Mouse (Mus musculus) mouse trophoblast stem cell (cell line): Measurements from ENCODE around the gene Ccdc69.

Experiments used
- in situ Hi-C, 2 experiments: fragments of 300-500 bp; cut with MseI, MboI; formaldehyde crosslinking; loops; 2 replicates in 1 of 2; 3 replicates in 1 of 2; pipeline ENCODE4 v1.15.1; 2025

Gene Ccdc69

DNA sequence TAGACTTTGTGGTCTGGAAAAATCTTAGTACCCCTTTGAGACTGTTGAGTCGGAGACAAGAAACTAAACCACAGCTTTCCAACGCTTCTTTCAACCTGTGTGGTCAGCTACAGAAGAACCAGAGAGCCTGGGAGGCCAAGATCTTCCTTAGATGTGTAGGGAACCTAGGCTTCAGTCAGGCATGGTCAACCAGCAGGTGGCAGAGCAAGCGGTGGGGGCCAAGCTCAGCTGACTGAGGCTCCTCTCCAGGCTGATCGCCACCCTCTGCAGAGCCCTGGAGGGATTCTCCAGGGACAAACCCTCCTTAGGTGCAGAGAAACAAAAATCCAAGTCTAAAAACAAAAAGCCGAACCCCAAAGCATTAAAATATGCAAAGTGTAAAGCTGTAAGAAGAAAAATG is 31.3 kb downstream of the Ccdc69 start:
- in situ Hi-C loops = no loop called here

DNA sequence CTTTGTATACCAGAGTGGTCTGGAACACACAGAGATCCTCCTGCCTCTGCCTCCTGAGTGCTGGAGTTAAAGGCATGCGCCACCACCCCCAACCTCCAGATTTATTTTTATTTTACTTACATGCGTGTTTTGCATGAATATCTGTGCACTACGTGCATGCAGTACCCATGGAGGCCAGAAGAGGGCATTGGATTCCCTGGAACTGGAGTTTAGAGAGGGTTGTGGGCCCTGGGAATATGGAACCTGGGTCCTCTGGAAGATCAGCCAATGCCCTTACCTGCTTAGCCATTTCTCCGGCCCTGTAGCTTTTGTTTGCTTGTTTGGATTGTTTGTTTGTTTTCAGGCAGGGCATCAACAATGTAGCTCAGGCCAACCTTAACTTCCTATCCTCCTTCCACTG is 36.6 kb downstream of the Ccdc69 start:
- in situ Hi-C loops = loop anchor here (5.0 kb wide), 3 partner anchors 44 to 116 kb away; no protein-coding TSS in a partner anchor

DNA sequence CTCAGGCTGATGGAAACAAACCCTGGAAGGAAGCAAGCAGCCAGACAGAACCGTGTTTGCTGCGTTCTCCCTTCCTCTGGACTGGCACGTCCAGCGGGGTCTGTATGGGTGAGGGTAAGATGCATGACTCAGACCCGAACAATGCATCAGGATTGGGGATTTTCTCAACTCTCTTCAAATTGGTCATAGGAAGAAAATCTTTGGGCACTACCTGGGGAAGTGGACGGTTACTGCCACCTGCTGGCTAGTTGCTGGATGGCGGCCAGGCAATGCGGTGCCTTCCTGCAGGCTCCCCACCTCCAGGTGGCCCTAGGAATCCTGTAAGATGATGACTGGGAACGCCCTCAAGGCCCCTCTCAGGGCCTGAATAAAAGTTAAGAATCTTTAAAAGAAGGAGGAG is 38.3 kb downstream of the Ccdc69 start:
- in situ Hi-C loops = loop anchor here in 1 of 2 experiments (5.0 kb wide), 1 partner anchor 37 kb away; no protein-coding TSS in a partner anchor

DNA sequence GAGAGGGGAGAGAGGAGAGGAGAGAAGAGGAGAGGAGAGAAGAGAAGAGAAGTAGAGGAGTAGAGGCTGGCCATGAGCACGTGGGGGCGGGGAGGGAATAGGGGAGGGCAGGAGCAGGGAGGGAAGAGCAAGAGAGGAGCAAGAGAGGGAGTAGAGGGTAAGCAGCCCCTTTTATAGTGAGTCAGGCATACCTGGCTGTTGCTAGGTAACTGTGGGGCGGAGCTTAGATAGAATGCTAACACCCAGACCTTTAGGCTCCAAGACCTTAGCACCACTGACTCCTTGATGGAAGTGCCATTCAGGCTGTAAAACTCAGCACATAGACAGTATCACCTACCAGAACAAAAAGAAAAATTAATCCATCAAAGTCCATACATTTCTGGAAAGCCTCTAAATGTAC is 41.3 kb downstream of the Ccdc69 start:
- in situ Hi-C loops = loop anchor here in 1 of 2 experiments (5.0 kb wide), 1 partner anchor 34 kb away; no protein-coding TSS in a partner anchor

DNA sequence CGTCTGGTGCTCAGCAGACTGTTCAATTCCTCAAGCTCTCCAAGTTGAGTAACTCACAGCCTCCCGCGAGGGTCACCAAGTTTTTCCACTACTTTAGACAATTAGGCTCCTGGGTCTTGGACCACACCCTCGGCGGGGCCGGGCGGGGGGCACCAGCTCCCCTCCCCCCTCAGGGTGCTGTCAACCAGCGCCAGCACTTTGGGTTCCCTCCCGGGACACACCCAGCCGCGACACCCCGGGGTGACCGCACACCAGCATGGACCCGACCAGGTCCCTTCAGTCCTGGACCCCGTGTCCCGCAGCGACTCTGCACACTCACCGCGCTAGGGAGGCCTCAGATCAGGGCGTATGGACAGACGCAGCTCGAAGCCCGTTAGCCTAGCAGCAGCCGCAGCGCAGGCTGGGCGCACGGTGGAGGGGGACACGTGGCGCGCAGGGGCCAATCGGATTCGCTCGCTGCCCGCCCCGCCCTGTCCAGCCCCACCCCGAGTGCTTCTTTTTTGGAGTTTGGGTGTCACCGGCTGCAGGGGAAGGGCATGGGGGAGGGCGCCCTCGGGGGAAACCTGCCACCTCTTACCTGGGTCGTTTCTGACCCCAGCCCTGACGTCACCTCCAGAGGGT is 44.8 kb downstream of the Ccdc69 start, which contains the start of gene Anxa6:
Gene Anxa6 (minus strand): TSS at position 406 of the 621 bp plus-strand sequence.
- in situ Hi-C loops = no loop called here

DNA sequence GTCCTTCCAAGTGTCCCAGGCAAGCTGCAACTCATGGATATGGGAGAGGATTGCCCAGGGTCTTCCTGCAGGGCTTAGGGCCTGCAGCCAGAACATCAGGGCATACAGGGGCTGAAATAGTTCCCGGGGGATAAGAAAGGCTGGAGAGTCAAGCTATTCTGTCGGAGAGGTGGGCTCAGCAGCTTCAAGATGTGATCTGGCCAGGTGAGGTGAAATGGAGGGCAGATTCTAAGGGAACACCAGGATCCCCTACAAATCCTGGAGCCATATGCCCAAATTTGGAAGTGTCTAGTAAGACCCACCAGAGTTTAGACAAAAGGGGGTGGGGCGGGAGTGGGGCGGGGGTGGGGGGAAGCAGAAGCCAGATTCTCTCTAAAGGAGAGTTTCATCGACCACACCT is 45.6 kb downstream of the Ccdc69 start:
- in situ Hi-C loops = no loop called here

DNA sequence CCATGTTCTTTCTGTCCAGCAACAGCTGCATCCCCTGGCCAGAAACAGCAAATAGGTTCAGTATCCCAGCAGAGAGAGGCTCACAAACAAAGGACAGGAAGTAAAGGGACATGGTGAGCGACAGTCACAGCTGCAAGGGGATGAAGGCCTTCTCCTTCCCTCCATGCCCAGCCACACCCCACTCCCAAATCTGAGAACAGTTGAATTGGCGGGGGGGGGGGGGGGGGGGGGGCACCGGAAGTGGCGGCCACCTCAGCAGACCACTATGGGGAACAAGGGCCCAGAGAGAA is 46.0 kb downstream of the Ccdc69 start:
- in situ Hi-C loops = no loop called here

DNA sequence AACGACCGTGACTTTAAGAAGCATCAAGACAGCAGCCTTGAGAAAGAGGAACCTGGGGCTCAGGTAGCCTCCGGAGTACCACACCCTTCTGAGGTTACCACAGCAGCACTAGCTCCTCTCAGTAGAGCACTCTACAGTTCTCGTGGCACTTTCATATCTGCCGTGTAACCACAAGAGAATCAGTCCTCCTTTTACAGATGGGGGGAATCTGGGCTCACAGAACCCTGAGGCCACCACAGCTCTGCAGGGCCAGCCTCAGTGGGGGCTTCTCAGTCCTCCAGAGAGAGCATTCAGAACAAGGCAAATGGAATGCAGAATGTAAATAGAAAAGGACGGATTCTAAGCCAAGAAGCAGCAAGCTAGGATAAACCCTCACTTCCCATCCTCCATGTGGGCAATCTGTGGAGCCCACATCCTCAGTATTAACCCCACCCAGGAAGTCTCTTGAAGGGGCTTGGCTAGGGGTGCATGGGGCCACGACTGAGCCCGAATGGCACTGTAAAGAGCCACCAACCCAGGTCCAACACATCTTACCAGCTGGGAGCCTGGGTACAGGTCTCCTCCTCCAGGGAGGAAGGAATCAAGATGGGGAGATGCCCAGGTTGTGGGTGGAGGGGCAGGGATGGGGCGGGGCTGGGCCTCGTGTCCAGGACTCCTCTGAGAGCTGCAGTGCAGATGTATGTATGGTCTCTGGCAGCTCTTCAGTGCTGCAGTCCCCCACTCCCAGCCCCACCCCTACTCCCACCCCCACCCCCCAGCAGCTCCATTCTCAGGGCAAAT is 46.5 kb downstream of the Ccdc69 start:
- in situ Hi-C loops = no loop called here

DNA sequence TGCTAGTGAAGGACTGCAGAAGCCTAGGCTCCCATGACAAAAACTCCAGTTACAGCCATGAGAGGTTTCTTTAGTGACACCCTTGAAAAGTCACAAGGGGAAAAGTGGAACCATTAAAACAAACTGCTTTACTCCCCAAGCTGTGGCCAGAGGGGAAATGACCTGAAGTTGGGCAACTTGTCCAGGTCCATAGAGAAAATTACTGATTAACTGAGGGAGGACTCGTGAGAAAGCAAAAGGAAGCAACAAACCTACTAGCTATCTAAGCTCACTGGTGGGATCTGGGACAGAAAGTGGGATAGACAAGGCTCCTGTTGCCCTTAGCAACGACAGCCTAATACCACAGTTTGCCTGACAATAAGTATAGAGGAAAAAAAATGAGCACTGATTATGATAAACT is 49.4 kb downstream of the Ccdc69 start:
- in situ Hi-C loops = no loop called here

DNA sequence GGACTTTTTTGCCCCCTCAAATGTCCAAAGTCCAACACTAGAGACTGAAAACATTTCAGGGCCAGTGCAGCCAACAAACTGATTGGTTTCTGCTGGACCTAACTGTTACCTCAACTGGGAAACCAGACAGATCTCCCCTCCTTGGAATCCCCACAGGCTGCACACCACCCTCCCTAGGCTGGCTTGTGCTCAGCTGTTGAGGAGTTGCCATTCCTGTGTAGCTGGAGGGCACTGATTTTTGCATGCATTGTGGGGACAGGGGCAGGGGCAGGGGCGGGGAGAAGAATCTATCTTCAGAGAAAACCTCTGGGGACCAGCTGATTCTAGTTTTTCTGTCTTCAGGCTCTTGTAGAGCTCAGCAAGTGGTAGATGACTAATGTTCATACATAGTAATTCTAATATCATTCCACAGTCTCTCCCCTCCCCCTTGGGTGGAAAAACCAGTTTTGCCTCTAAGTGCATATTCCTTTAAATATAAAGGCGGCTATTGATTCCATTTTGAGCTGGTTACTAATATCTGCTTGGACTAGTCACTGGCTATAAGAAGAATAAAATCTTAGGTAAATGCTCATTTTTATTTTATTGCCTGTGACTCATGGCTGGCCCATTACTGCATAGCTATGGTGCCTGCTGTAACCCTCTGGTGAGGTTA is 50.6 kb downstream of the Ccdc69 start:
- in situ Hi-C loops = no loop called here

DNA sequence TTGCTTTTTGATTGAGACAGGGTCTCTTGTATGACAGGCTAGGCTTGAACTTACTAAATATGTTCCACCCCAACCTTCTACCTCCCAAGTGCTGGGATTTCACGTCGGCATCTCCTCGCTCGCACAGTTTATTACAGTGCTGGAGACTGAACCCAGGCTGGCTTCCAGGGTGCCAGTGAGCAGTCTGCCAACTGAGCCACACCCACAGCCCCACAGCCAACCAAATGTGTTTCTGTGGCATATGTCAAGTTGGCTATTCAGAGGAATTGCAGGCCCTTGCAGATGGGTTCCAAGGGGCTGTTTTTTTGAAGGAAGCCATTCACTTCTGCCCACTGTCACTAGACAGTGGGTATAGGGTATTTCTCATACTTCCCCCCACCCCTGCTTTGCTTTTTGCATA is 52.0 kb downstream of the Ccdc69 start:
- in situ Hi-C loops = no loop called here

DNA sequence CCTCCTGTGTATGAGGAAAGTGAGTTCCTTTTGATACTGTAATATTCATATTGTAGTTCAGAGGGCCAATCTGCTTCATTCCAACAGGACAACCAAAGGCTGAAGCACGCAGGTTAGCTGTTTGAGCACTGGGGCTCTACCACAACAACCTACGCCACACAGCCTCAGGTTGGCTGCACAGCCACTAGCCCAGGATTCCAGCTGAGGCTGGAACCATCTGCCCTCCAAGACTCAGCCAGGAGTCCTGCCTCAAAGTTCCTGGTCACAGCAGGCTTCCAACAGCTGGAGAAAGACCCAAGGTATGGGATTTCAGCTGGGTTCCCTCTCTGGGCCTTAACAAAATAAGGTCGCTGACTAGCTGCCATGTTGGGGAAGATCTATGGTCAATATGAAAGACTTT is 54.3 kb downstream of the Ccdc69 start:
- in situ Hi-C loops = no loop called here

DNA sequence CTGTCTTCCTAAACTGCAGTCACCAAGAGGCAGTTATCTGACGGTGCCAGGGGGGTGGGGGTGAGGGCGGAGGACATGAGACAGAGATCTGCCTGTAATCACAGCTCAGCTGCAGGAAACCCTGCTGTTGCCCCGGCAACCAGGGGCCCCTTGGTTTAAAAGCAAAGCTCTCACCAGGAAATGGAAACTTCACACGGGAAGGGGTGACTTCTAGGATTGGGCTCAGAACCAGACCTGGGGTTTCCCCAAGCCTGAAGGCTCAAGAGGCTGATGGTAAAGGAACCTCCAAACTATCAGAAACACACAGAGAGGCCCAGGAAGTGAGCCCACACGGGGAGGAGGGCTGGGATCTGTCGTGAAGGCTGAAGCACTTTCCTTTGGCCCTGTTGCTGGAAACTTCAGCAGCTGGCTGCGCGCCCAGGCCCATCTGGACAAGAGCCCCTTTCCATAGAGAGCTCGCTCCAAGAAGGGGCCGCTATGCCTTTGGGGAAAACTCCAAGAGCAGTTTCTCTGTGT is 54.8 kb downstream of the Ccdc69 start:
- in situ Hi-C loops = no loop called here

DNA sequence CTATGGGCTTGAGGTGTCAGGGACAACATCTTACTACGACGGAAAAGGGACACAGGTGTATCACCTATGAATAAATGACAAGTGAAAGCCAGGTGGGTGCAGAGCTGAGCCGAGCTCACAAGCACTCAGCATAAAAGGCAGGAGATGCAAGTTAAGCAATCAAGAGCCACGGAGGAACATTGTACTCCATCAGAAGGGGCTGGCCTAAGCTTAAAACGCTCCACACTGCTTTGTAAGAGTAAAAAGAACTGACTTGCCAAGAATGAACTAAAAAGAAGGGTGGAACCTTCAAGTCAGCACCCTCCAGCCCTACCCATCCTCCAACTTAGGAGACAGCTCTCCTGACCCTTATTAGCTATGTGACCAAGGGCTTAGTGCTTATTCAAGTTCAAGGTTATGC is 55.4 kb downstream of the Ccdc69 start:
- in situ Hi-C loops = no loop called here

DNA sequence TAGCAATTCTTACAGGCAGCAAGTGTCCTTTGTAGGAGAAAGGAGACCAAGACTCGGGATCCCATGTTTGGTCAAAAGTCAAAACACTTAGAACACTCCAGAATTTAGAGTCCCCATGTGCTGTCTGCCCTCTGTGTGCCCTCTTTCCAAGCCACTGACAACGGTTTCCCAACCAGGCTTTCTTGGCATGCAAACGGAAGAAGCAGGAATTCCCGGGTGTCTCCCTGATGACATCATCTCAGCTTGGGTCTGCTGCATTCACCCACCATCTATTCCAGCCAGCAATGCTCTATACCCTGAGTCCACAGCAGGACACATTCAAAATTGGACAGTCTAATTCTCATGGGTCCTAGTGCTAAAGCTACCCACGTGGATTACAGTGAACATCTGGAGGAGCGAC is 56.1 kb downstream of the Ccdc69 start:
- in situ Hi-C loops = no loop called here

DNA sequence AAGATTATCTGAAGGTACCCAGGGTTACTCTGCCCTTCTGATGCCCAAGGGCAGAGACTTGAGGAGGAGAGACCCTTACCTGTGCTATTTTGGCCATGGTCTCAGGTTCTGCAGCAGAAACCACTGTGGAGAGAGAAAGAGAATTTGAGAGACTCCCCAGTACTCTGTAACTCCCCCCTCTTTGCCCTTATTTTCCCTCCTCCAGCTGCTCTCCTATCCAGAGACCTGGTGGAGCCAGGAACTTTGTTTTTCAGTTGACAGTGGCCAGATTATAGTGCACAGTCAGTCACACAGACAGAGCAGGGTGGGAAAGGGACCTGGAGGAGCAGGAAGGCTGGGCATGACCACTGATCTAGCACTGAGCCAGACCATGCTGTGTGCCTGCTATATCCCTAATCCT is 56.5 kb downstream of the Ccdc69 start:
- in situ Hi-C loops = no loop called here

DNA sequence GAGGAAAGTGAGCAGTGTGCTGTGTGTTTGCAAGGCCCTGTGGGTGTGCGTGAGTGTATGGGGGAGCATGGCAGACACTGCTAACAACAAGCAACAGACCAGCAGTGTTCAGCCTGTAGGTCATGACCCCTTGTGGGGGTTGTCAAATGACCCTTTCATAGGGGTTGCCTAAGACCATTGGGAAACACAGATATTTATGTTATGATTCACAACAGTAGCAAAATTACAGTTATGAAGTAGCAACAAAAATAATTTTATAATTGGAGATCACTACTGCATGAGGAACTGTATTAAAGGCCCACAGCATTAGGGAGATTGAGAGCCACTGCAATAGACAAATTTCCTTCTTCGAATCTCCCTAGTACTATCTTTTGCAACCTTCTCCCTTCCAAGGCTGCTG is 58.2 kb downstream of the Ccdc69 start:
- in situ Hi-C loops = no loop called here

DNA sequence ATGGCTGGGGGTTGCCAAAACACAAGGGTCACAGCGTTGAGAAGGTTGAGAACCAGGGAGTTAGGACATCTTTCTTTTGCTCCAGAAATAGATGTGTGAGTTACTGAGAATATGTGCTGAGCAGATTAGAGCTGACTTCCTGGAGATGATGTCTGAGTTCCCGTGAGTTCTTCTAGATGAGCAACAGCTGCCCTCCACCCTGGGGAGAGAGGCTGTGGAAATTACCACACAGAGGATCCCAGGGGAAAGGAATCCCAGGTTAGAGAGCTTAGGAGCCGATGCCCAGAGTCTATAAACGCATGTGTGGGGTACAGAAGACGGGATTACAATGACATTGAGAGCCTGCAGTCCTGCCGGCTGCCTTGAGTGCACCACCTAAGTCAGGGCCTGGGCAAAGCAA is 59.9 kb downstream of the Ccdc69 start:
- in situ Hi-C loops = no loop called here

DNA sequence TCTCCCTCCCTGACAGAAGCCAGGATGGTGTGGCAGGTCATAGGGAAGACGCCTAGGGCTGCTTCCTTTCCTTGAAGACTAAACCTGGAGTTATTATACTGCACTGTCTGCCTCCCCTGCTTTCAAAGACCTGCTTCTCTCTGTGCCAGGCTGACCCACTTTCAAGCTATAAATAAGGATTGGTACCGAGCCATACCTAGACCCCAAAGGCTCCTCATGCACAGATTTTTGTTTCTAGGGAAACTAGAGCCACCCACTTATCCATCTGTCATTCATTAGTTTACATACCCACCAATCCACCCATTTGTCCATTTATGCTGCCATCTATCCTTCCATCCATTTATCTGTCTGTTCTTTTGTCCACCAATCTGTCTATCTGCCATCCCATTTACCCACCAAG is 60.7 kb downstream of the Ccdc69 start:
- in situ Hi-C loops = no loop called here

DNA sequence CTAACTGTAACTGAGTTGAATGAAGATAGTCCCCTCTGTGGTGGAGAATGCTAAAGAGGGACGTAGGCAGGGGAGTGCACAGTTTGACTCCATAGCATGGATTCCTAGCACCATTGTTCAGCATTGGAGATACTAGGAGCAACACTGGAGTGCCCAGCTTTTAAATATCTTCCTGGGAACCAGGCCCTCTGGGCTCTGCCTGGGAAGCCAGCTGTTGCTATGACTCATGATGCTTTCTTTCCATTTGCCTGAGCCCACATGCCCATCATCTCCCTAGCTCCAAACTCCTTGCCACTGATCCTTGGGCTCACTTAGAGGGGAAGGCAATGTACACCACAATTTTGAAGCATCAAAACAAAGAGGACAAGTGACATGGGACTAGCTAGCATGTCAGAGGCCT is 61.2 kb downstream of the Ccdc69 start:
- in situ Hi-C loops = no loop called here

DNA sequence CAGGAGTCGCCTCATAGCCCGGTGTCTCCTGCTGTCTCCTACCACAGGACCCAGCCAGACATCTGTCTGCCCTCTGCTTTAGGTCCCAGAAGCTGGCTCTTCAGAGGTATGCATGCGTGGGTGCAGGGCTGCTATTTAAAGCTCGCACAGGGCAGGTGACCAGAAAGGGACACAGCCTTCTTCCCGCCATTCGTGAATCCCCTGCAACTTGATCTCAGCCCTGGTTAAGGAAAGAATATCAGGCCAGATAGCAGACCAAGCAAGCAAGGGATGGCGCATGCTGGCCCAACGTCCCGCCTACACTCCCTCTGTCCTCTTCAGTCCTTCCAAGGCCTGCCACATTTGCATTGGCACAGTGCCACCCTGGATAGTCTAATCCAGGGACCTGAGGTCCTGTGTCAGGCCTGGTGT is 62.1 kb downstream of the Ccdc69 start:
- in situ Hi-C loops = no loop called here

DNA sequence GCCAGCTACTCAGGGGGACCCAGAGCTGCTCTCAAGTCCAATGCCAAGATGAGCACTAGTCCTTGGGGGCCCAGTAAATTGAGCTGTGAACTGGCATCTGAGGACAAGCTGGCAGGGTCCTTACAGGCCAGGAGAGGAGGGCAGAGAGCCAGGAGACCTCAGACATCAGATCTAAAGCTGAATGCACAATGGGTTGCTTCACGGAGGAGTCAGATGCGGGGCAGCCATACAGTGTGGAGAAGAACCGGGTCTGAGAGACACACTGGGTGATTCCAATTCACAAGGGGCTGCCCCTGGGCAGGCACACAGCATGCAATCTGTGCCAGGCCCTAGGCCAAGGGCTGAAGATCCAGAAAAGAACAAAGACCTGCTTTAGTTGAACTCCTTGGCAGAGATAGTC is 62.7 kb downstream of the Ccdc69 start:
- in situ Hi-C loops = no loop called here

DNA sequence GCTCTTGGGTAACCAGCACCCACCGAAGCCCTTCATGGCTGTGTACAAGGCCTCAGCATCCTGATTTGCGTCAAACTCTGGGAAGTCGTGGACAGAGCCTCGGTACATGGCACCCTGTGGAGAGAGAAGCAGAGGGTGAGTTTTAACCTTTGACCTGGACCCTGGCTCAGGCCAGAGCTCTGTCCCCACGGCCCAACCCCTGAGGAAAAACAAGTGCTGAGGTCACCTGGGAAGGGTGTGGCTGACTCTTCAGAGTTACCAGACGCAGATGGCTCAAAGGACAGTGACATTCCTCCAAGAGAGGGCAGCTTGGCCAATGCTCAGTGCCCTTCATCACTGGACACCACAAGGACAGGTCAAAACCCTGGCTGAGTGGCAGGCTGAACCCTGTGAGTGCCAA is 64.1 kb downstream of the Ccdc69 start:
- in situ Hi-C loops = no loop called here
